Mouse (Mus musculus) mouse embryonic stem cell (cell line): ENCODE measurements around the gene Tubb4b.

Experiments
- in situ Hi-C, 2 experiments: fragments of 300-500 bp; cut with MboI; formaldehyde crosslinking; loops; 1 replicate in 1 of 2; 3 replicates in 1 of 2; pipeline ENCODE4 v1.14.3; 2019 to 2020; ENCODE audit warnings: low sequenced_read_pairs in 2 of 2, low pct_unique_long_range_greater_than_20kb in 1 of 2, mixed read lengths in 1 of 2; ENCODE audit not compliant: unreplicated experiment in 1 of 2

The Tubb4b gene

GRCm38 (mm10) chr2:25229582-25229981 is 5.1 kb upstream of the Tubb4b start:
- in situ Hi-C loops = no loop called here

GRCm38 (mm10) chr2:25228995-25229530 is 4.6 kb upstream of the Tubb4b start:
- in situ Hi-C loops = no loop called here

DNA sequence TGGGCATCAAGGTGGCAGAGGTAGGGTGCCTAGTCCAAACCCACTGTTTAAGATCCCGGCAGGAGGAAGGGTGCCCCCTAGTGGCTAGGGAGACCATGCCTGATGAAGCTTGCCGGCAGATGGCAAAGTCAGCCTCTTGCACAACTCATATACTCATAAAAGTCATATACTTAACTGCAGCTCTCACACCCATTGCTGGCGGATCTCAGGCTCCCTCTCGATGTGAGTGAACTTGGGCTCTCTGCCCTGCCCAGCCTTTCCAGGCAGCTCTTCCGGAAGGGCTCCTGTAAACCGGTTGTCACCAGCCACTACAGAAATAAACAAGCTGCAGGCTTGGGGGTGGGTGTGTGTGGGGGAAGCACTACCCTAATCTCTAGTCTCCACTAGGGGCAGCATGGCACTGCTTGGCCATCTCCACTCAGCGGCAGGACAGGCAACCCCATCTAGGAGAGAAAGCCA is 4.0 kb upstream of the Tubb4b start:
- in situ Hi-C loops = no loop called here

GRCm38 (mm10) chr2:25227406-25227805 is 2.9 kb upstream of the Tubb4b start:
- in situ Hi-C loops = no loop called here

- in situ Hi-C loops = no loop called here
Observed at GRCm38 (mm10) chr2:25226864-25227263, 2.4 kb upstream of the Tubb4b start.

GRCm38 (mm10) chr2:25225811-25226379 is 1.4 kb upstream of the Tubb4b start:
- in situ Hi-C loops = no loop called here

DNA sequence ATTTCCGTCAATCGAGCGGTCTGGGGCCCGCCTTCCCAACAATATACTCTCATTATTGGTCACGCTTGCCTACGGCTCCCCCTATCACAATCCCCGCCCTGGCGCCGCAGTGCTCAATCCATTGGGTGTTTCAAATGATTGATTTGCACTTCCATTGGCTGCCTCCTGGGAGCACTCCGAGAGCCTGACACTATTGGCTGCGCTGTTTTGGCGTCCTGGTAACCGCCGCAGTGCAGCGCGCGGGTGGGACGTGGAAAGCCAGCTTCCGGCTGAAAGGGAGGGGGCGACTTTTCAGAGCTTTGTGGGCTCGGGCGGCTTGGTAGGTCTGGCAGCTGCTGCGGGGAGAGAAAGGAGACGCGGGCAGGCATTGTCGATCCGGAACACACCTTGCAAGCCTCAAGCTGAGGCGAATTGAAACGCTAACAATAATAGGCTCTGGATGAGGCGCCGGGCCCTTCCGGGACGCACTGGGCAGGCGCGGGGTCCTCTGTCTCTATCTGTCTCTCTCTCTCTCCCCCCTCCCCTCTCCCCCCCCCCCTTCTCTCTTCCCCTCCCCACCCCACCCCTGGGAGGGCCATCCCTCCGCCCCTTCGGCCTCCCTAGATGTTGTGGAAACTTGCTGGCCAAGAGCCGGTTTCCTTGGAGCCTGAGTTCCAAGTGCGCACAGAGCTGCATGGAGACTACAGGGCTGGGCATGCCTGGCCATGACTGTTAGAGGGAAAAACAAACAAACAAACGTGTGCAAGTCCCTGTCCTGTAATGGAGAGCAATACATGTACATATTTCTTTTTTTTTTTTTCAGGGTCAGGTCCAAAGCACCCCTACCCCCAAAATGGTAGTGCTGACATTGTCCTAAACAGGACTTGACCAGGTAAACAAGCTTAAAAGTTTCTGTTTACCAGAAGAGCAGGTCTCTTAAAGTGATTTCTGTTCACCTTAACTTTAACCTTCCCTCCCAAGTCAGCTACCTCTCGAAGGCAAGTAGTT is 557 bp upstream of the Tubb4b start:
- in situ Hi-C loops = no loop called here

DNA sequence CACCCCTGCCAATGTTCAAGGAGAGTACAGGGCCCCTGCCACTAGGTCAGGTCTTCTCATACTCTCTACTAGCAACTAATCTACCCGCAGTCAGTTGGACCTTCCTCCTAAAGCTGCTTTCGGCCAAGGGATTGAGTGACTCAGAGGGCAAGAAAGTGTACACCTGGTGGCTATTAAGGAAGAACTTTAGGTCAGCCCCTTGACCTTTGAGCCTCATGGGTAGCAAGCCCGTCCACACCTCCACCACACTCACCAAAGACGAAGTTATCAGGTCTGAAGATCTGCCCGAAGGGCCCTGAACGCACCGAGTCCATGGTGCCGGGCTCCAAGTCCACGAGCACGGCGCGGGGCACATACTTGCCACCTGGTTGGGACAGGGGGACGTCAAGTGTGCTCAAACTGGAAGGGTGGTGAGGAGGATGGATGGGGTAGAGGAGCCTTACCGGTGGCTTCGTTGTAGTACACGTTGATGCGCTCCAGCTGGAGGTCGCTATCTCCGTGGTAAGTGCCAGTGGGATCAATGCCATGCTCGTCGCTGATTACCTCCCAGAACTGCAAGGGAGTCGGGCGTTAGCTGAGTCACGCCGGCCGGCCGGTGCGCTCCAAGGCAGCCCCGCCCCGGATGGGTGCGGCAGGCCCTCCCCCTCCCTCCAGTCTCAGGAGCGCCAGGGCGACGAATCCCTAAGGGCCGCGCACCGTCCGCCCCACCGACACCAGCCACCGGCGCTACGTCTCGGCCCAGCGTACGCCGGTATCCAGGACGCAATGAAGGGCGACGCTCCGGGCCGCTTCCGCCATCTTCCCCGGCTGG is 616 bp downstream of the Tubb4b start:
- in situ Hi-C loops = no loop called here

DNA sequence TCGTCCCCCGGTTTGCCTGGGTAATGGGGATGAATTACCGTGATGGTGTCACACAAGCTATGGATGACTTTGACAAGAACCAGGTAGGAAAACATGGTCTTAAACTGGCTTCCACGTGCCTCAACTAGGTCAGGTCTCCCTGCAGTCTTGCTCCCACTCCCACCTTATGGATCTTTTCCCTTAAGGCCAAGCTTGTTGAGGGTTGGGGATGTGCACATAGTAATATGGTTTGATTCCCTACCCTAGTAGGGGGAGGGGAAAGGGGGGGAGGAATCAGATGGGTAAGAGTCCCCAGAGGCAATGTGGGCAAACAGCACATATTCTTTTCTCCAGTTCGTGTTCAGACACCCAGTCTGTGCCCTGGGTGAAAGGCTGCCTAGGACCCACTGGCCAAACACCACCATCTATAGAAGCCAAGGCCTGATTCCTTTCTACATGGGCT is 3.1 kb downstream of the Tubb4b start:
- in situ Hi-C loops = no loop called here

- in situ Hi-C loops = no loop called here
Observed at GRCm38 (mm10) chr2:25218445-25218844, 6.1 kb downstream of the Tubb4b start, which contains the start of gene Fam166a. TSS of gene Fam166a (plus strand) at chr2:25218745.

DNA sequence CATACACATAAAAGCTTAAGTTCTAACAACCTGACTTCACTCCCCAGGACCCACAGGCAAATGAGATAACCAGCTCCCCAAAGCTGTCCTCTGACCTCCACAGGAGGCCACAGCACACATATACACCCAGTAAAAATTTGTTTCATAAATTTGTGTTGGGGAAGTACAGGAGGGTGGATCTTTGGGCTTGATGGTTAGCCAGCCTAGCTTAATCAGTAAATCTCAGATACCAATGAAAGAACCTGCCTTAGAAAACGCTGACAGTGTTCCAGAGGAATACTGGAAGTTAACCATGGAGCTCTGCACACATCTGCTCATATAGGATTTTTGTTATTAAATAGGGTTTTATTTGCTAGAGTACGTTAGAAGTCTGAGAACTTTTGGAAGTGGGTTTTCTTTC is 6.8 kb downstream of the Tubb4b start:
- in situ Hi-C loops = no loop called here

GRCm38 (mm10) chr2:25214444-25214843 is 10.1 kb downstream of the Tubb4b start, which contains the start of gene Stpg3:
TSS of gene Stpg3 (minus strand) at chr2:25214637.
- in situ Hi-C loops = no loop called here

DNA sequence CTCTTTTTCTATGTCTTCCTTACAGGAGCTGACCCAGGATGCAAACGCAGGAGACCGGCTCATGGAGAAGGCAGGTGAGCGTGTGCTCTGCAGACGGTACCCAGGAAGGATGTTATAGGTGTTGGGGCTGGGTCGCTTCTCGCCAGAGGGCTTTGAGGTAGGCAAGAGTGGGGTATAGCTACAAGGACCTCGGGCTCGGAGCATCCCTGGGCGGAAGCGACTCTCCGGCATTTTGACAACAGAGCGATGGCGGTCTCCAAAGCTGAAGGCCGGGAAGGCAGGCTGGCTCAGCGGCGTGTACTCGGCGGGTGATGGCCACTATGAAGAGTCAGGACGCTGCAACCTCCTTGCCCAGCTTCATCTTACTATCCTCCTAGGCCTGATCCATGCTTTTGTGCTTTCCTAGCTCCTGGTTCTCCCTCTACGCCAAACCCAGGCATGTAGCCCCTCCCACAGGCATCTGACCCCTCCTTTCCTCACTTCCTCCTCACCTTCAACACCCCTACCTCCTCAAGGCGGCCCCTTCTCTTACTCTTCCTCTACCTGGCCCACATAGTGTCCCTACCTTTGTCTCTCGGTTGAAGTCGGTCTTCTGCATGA is 11.1 kb downstream of the Tubb4b start:
- in situ Hi-C loops = no loop called here

DNA sequence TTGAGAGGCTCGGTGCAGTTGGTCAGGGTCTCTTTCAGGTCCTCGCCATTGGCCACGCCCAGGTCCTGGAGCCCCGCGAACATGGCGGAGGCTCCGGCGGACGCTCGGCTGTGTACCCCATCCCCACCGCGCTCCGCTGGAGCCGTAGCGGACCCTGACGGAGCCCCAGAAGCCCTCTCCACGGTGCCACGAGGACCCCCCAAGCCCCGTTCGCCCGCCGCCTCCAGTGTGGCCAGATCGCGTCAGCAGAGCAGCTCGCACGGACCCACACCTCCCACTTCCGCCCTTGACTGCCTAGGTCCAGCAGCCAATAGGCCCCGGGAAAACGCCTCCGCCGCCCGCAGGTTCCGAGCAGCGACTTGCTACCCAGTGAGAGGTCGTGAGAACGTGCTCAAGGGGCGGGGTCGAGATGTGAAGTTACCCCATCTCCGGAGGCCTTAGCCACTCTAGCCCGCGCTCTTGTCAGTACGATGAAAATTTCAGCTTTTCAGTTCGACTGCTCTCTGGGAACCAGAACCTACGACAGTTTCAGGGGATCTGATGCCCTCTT is 13.3 kb downstream of the Tubb4b start, which contains the start of gene Nelfb:
Nelfb (minus strand) TSS at position 369 of the 550 bp plus-strand sequence.
- in situ Hi-C loops = no loop called here

DNA sequence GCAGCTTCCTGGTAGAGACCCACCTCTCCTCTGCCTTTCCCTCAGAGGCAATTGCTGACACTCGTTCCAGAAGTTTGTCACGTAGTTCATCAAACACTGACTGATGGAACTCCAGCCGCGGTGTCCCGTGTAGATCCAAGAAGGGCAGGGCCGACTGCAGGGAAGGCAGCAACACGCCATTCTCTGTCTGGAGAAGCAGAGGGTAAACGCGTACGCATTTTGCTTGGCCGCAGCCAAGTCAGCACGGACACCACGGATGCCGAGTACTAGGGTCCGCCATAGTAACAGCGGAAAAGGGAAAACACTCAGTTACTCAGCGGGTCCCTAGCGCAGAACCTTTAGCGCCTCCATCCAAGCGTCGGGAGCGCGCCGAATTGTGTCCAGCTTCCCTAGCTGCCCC is 13.8 kb downstream of the Tubb4b start:
- in situ Hi-C loops = no loop called here

DNA sequence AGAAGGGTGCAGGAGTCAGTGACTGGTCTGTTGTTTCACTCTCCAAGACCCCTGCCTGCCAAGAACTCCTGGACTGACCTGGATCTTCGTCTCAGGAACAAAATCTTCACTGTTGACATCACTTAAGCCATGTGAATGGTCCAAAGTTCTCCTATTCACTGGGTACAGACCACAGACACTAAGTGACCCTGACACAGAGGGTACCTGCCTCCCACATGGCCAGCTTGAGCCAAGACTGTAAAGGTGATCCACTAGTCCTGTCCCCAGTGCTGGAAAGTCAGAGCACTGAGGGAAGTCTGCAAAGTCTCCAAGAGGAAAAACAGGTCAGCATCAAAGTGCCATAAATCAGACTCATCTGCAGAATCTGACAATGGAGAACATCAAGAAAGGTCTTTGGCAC is 16.9 kb downstream of the Tubb4b start:
- in situ Hi-C loops = no loop called here

GRCm38 (mm10) chr2:25203631-25204214 is 20.8 kb downstream of the Tubb4b start:
- in situ Hi-C loops = no loop called here
